Mouse (Mus musculus) telencephalon, adult 2 months (tissue): ENCODE measurements around the gene Rxrg.

ENCODE experiments used
- DNase-seq: peaks from one replicate; pipeline ENCODE4 v3.0.0-alpha.2; 2011; ENCODE audit warnings: low read depth, low spot score

Rxrg gene

DNA sequence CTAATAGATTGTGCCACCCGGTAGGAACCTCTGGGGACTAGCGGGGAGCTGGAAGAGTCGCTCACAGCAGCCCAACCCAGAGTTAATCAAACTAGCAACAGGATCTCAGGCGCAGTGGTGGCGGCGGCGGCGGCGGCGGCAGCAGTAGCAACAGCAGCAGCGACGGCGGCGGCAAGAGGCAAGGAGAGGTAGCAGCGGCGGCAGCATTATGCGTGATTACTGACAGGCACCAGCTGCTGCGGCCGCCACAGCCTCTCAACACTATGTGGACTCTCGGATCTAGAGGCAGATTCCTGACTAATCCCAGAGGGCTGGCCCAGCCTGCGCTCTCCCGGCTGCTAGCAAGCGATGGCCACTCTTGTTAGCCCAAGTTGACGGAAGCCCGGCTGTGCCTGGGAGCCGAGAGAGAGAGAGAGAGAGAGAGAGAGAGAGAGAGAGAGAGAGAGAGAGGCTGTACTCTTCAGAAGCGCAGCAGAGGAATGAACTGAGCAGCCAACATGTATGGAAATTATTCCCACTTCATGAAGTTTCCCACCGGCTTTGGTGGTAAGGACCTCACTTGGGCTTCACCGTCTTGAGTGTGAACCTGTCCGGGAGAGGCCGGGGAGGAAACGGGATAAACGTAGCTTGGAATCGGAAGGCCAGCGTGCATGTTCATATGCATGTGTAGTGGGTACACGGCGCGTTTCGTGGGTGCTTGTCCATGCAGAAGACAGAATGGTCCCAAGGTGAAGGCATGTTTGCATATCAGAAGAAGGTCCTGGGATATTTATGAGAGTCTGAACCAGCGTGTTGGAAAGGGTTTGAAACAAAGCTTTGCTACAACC is at the start of gene Rxrg:
TSS of gene Rxrg (plus strand) at position 130 of the 827 bp plus-strand sequence.
- no peak for DNase-seq

DNA sequence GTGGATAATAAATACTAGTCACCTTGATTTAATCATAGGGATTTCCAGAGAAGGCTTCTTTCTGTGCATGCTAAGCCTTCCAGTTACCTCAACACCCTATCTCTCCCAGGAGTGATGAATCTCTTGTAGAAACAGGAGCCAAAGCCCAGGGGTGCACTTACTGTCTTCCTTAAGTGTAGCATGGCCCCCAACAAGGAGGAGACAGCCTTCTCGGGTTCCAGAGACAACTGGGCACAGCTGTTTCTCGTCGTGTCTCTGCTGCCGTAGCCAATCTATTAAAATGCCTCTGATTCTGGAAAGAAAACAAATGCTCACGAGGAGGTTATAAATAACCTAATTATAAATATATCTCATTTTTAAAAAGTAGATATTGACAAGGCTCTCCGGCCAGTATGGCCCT is 48.9 kb upstream of the Rxrg start:
- DNase-seq: no peak

DNA sequence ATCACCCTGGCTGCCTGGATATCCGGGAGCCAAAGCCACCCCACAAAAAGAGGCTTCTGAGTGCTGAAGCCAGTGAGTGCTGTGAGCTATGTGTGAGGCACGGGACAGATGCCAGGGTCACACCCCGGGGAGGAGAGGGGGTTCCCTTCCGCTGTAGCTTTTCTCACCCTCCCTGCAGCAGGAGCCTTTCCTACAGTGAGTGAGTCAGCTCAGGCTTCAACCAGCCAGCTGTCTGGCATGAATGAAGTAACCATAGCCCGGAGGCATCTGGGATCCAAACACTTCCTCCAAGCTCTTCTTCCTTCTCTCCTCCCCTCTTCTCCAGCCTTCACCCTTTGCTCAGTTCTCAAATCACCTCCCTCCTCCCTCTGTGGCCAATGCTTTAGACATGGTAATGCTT is 46.6 kb upstream of the Rxrg start:
- DNase-seq: peak; percentile 22

DNA sequence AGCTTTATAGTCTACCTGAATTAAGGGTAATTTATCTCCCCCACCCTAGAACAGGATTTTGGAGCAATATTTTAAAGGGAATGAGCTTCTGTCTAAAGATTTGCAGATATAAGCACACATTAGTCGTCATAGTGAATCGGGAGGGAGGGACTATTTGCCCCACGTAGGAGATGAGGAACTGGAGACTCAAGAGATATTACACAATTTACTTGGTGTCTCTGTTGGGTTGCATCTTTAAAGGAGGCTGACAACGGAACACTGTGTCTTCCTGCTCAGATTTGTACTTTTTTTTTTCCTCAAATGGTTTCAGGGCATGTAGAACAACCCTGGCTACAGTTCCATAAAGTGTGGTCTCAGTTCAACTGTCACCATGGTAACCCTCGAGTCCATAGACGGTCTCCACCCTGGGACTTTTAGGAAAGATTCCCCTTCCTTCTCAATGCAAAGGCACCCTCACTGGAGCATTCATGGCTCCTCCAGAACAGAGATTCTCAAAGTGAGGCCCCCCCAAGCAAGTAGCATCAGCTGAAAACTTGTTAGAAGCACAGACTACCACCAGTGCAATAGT is 44.1 kb upstream of the Rxrg start:
- DNase-seq: no peak

DNA sequence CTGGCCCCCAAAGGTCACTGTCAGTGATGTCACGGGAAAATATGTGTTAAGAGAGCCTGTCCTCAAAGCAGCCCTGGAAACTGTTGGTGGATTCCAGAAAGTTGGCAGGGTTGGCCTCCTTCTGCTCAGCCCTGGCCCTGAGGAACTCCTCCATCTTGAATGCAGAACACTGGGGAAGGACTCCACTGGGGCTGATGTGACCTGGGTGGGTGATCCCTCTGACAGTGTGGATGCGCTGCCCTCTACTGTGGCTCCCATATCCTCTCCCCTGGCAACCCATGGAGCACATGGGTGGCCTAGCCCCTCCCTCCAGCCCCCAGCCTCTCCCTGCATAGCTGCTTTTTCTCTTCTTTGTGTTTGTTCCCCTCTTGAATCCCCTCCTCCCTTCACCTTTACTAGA is 31.6 kb upstream of the Rxrg start:
- DNase-seq: no peak

DNA sequence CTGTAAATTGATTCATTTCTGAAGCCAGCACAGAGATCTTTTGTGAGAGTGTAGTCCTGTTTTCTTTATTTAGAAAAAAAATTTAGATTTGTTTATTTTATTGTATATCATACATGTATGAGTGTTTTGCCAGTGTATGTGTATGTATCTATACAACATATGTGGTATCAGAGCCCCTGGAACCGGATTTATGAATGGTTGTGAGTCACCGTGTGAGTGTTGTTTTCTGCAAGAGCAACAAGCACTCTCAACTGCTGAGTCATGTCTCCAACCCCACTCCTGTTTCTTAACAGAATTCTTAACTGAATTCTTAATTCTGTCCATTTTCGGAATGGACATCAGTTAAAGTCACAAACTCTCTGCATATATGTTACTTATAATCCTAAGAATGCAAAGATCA is 19.1 kb upstream of the Rxrg start:
- no peak for DNase-seq

DNA sequence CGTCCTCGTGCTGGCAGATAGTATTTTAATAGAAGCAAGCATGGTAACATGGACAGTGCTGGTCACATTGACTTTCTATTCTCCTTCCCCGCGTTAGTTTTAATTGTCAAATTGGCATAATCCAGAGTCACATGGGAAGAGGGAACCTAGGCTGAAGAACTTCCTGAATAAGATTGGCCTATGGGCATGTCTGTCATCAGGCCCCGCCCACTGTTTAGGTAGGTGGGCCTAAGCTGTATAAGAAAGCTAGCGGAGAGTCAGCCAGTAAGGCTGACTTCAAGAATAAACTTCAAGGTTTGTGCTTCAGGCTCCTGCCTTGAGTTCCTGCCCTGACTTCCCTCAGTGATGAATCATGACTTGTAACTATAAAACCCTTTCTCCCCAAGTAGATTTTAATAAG is 15.0 kb upstream of the Rxrg start:
- DNase-seq: no peak

DNA sequence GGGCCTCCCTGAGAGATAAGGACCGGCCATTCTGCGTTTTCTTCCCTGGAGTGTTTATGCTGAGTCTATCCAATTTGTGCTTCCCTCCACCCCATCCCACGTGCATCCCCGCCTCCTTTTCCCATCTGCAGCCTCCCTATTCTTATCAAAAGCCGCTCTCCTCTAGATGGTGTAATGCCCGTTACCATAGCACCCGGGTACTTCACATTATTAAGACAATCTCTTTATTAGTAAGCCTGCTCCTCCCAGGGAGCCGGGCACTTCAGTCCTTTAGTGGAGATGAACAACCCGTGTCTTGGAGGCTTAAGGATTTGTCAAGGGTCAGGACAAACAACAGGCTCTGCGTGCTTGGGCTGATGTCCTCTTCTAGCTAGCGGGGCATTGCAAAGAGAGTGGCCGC is 14.3 kb upstream of the Rxrg start:
- no peak for DNase-seq

DNA sequence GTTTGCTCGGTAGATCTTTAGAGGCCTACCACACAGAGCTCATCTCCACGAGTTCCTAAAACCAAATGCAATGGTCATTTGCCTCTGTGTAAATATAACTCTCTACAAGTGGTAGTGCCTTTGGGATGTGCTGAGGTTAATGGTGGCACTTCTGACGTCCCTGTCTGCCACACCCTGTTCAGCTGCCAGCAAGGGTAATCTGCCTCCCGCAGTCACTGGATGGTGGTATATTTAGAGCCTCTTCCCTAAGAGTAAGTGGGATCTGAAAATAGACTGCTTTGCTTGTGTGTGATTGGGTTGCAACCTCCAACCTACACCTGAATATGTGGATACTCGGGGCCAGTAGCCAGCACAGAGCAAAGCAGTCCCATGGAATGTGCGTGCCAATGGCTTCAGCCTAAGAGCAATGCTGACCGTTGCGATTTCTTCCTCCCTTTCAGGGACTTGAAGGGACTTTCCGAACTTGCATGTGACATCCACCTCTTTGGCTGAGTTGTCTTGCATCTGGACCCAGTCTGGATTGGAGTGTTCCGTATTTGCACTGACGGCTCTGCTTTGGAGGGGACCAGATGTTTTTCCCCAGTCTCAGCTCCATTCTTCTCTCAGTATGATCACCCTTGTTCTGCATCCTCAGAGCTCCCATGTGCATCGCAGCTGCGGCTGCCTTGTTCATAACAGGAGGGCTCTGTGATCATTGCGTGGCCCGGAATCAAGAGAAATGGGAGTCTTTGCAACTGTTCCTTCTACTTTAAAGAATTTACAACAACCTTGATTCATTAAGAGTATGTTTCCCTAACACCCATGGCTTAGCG is 9.2 kb upstream of the Rxrg start:
- no peak for DNase-seq

DNA sequence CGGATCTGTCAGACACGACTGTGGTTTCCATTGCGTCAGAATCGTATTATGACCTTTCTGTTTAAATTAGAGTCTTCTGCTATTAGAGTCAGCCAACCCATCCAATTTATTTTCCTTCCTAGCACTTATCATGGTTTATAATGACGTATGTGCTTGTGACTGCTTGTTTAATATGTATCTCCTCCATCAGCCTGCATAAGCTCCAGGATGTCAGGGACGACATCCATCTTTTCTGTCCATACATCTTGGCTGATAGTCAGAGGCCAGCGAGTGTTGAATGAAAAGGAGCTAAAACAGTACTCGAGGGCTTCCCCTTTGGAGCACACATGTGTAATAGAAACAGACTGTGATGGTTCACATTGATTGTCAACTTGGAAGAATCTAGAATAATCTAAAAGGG is 6.0 kb upstream of the Rxrg start:
- DNase-seq: no peak

DNA sequence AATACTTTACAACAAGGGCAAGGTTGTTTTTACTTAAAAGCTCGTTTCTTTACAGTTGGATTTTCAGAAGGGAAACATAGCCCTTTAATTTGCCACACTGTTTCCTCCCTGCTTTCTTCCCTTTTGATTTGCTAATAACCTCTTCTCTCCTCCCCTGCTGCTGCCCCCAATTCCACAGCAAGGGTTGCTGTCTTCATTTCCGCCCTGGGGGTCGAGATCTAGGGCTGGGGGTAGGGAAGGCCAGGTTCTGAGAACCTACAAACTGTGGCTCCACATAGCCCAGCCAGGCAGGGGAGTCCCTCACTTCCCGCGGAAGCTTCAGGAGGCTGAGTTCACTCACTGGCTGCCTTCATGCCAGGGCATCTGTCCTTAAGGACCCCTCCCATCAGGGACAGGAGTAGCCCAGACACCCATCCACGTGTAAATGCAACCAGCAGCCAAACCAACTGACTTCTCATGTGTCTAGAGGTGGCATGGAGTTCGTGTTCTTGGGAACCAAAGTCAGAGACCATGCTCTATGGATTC is 1.1 kb downstream of the Rxrg start:
- no peak for DNase-seq

DNA sequence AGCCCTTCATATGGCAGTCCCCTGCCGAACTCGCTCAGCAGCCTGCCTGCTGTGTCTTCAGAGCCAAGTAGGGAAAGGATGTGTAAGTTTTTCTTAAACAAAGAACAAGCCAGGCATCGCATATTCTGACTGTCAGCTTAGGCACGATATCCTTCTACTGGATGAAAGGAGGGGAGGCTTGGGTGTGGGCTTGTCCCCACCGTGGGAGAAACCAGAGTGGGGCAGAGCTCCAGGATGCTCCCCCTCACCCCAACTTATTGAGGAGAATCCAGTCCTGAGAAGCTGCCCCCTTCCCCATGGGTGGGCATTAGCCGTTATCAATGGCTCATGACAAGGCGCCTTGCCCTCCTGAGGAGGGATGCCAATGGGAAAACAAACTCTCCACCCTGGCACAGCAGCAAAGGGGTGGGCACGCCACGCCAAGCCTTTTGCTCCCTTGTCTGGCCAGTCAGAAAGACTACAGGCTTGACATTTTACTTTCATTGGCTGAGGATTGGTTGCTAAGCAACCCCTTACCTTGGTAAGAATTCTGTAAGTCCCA is 10.1 kb downstream of the Rxrg start:
- DNase-seq: peak; percentile 69

DNA sequence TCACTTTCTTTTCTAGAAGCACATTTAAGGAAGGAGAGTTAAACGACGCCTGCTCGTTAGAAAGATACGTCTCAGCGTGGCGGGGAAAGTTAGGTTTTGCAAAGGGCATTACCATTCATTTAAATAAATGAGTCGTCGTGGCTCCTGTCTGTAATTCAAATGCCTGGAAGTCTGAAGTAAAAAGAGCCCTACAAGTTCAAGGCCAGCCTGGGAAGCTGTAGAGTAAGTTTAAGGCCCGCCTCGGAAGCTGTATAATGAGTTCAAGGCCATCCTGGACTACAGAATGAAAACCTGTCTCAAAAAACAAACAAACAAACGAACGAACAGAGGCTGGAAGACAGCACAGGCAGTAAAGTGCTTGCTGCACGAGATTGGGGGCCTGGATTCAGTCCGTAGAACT is 18.9 kb downstream of the Rxrg start:
- no peak for DNase-seq

DNA sequence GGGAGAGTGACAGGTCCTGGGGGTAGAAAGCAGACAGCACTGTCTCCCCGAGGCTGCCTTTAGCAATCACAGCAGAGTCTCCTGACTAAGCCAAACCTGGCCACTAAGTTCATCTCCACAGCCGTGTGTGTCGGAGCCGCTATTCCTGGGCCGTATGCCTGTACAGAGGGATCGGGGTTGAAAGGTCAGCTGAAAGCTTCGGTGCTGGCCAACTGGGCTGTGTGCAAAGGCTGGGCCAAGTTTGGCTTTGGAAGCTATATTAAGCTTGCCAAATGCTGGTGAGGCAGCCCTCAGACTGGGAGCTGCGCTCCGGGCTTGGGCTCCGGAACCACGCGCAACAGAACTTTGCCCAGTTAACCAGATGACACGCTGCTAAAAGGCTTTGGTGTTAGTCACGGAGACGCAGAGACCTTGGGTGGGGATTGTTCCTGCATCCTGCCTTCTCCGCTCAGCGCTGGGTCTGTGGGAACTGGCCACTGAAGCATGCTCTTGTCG is 19.9 kb downstream of the Rxrg start:
- DNase-seq: no peak

DNA sequence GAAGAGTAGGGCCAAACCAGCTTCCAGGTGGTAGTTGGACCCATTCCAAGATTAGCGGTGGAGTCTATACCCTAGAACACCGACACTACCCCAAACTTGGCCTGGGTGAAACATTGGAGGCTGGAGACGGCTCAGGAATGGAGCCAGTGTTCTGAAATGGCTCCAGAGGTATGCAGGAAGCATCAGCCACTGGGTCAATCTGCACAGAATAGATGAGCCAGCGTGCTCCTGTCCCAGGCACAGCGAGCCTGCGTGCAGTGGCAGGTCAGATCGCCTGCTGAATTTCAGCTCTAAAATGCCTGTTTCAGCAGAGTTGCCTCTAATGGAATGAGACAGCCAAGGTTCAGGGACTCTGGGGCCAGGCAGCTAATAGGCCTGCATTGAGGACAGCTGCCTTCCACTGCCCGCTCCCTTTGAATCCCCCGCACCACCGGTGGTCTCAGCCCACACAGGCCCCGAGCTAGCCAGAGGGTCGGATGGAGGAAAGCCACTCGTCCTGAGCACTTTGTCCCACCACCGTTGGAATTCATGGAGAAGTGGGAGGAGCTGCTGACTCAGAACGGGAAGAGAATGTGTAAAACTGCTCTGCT is 22.1 kb downstream of the Rxrg start:
- no peak for DNase-seq

DNA sequence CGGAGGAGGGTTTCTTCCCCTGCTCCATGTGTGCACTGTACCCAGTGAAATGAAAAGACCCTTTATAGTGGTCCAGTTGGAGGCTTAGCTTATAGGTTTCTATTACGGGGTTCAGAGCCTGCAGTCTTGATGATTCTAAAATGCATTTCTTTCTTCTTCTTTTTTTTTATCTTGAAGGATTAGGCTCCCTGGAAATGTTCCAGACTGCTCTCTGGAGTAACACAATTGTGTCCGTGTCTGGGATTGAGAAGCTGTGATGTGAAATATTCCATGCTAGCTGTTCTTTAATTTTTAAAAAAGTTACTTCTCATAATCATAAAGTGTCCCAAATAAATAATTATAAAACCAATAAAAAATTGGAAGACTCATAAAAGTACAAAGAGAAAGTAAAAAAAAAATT is 26.9 kb downstream of the Rxrg start:
- no peak for DNase-seq

DNA sequence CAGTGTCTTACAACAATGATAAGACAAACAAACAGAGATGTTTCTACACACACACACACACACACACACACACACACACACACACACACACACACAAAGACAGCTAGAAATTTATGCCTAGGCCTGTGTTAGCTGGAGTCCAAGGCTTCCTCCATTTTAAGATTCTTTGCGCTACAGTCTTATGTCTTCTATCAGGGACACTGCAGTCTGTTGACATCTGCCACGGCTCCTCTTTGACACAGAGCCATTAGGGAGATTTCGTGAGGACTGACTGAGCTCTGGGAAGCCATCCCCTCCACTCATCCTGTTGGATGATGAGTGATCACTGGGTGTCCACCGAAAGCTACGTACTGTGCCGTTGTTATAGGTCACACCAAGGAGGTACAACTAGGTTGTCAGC is 33.6 kb downstream of the Rxrg start:
- DNase-seq: no peak

DNA sequence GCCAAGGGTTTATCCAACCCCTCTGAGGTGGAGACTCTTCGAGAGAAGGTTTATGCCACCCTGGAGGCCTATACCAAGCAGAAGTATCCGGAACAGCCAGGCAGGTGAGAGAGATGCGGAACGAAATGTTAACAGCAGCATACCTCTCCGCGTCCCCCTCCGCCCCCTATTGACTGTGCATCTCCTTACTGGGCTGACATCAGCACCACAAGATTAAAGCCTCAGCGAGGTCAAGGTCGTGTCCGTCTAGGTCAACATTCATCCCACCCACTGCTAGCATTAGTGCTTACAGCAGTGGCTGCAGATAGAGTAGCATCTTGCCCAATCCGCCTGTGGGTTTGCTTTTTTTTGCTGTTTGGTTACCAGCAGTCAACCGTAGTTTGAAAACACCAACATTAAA is 37.5 kb downstream of the Rxrg start:
- DNase-seq: no peak

DNA sequence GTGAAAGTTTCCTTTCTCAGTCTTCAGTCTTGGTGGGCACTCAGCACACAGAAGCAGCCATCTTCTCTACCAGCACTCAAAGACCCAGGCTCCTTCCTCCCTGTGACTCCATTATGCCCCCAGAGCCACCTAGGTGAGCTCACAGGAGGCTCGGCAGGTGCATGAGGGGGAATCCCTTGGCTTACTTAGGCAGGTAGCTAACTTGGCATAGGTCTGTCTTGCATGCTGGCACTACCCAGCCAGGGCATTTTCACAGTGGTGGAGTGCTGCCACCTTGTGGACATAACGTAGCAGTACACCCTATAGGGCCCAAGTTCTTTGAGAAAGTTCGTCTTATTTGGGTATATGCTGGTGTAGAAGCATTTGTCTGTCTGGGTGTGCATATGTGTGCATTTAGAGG is 38.8 kb downstream of the Rxrg start:
- peak; percentile 50 for DNase-seq

DNA sequence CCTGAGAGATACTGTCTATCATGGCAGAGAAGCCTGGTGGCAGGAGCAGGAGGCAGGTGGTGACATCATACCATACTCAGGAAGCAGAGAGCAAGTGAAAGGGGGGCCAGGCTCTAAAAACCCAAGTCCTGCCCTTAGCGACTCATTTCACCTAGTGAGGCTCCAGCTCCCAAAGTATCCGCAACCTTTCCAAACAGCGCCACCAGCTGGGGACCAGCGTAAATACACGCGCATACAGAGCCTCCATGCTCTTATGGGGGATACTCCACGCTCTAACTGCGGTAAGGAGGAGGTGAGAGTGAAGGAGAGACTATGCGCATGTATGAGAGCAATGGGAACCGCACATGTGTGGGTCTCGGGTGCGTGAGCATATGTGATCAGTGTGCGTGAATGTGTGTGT is 39.9 kb downstream of the Rxrg start:
- peak; percentile 6 for DNase-seq

DNA sequence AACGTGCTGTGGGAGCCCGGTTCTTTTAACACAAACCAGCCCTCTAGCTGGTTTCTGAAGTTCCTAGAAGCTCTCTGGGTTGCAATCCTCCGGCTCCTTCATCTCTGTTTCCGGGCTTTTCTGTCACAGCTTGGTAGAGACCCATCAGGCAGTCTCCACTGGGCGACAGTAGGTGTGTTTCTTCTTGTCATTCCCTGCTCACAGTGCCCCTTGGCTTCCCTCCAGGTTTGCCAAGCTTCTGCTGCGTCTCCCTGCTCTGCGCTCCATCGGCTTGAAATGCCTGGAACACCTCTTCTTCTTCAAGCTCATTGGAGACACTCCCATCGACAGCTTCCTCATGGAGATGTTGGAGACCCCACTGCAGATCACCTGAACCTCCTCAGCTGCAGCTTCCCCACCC is 40.7 kb downstream of the Rxrg start:
- DNase-seq: no peak
